Mouse (Mus musculus): ENCODE measurements around the gene Daam1. TPM values are rescaled to one million over a fixed set of nuclear protein-coding genes. Genes with fewer than 3 reads are reported as not detected.

Daam1 gene
- polyA plus RNA-seq, 1 experiment from 2014 or later = 7.7 TPM

- Histone ChIP-seq H3K9me3 (ENCODE audit: control insufficient read depth, low read length) (no peaks in the 10 kb centered on the region), H3K27ac (ENCODE audit: low read length) (no peak overlapping the region), H3K36me3 (ENCODE audit: control insufficient read depth, insufficient read depth, low read length) (no peaks in the 10 kb centered on the region), H3K4me2 (ENCODE audit: low read depth, low read length) (no peak overlapping the region), H3K4me3 (ENCODE audit: low read length) (no peak overlapping the region), H3K9ac (ENCODE audit: low read depth, low read length) (no peak overlapping the region), H3K4me1 (ENCODE audit: control insufficient read depth, insufficient read depth, low read length) (no peaks in the 10 kb centered on the region), H3K27me3 (replicated peaks; ENCODE audit: control insufficient read depth, insufficient read depth, low read length) (no peaks in the 10 kb centered on the region)
- ATAC-seq = peak; percentile 74
- 77% methylated on average over 18 of the region's 18 CpGs for WGBS
Measured at GRCm38 (mm10) chr12:71992599-71993210, 161.8 kb downstream of the Daam1 start.

- Histone ChIP-seq H3K4me1 (ENCODE audit: control insufficient read depth, insufficient read depth, low read length) (no peaks in the 10 kb centered on the region), H3K27ac (ENCODE audit: low read length) (no peak overlapping the region), H3K4me2 (ENCODE audit: low read depth, low read length) (no peak overlapping the region), H3K27me3 (replicated peaks; ENCODE audit: control insufficient read depth, insufficient read depth, low read length) (no peaks in the 10 kb centered on the region), H3K9me3 (ENCODE audit: control insufficient read depth, low read length) (no peaks in the 10 kb centered on the region), H3K36me3 (ENCODE audit: control insufficient read depth, insufficient read depth, low read length) (no peaks in the 10 kb centered on the region), H3K9ac (ENCODE audit: low read depth, low read length) (no peak overlapping the region), H3K4me3 (ENCODE audit: low read length) (no peak overlapping the region)
- 86% methylated on average over 8 of the region's 8 CpGs for WGBS
- ATAC-seq = no peak
Measured at GRCm38 (mm10) chr12:71995831-71996230, 165.0 kb downstream of the Daam1 start.

GRCm38 (mm10) chr12:71996920-71997319 lies 166.0 kb downstream of the Daam1 start:
- Histone ChIP-seq H3K9me3 (ENCODE audit: control insufficient read depth, low read length) (no peaks in the 10 kb centered on the region), H3K4me2 (ENCODE audit: low read depth, low read length) (no peak overlapping the region), H3K36me3 (ENCODE audit: control insufficient read depth, insufficient read depth, low read length) (no peaks in the 10 kb centered on the region), H3K4me3 (ENCODE audit: low read length) (no peak overlapping the region), H3K4me1 (ENCODE audit: control insufficient read depth, insufficient read depth, low read length) (no peaks in the 10 kb centered on the region), H3K9ac (ENCODE audit: low read depth, low read length) (no peak overlapping the region), H3K27ac (ENCODE audit: low read length) (no peak overlapping the region), H3K27me3 (replicated peaks; ENCODE audit: control insufficient read depth, insufficient read depth, low read length) (no peaks in the 10 kb centered on the region)
- no peak for ATAC-seq
- 76% methylated on average over 2 of the region's 2 CpGs for WGBS

- H3K36me3 ChIP-seq (ENCODE audit: control insufficient read depth, insufficient read depth, low read length) = no peaks in the 10 kb centered on the region
- no peak overlapping the region for H3K27ac ChIP-seq (ENCODE audit: low read length)
- H3K4me1 ChIP-seq (ENCODE audit: control insufficient read depth, insufficient read depth, low read length) = no peaks in the 10 kb centered on the region
- H3K27me3 ChIP-seq (replicated peaks; ENCODE audit: control insufficient read depth, insufficient read depth, low read length) = no peaks in the 10 kb centered on the region
- no peak for ATAC-seq
- WGBS = 77% methylated on average over 4 of the region's 4 CpGs
- no peak overlapping the region for H3K9ac ChIP-seq (ENCODE audit: low read depth, low read length)
- H3K9me3 ChIP-seq (ENCODE audit: control insufficient read depth, low read length) = no peaks in the 10 kb centered on the region
- H3K4me3 ChIP-seq (ENCODE audit: low read length) = no peak overlapping the region
- H3K4me2 ChIP-seq (ENCODE audit: low read depth, low read length) = no peak overlapping the region
Measured at GRCm38 (mm10) chr12:71997364-71997763, 166.5 kb downstream of the Daam1 start.

- no peaks in the 10 kb centered on the region for H3K36me3 ChIP-seq (ENCODE audit: control insufficient read depth, insufficient read depth, low read length)
- H3K4me2 ChIP-seq (ENCODE audit: low read depth, low read length) = no peak overlapping the region
- no peak for ATAC-seq
- no peak overlapping the region for H3K9ac ChIP-seq (ENCODE audit: low read depth, low read length)
- H3K27me3 ChIP-seq (replicated peaks; ENCODE audit: control insufficient read depth, insufficient read depth, low read length) = no peaks in the 10 kb centered on the region
- no peaks in the 10 kb centered on the region for H3K4me1 ChIP-seq (ENCODE audit: control insufficient read depth, insufficient read depth, low read length)
- no peak overlapping the region for H3K27ac ChIP-seq (ENCODE audit: low read length)
- no peak overlapping the region for H3K4me3 ChIP-seq (ENCODE audit: low read length)
- no peaks in the 10 kb centered on the region for H3K9me3 ChIP-seq (ENCODE audit: control insufficient read depth, low read length)
- WGBS = 71% methylated on average over 4 of the region's 4 CpGs
Measured at GRCm38 (mm10) chr12:71998653-71999052, 167.8 kb downstream of the Daam1 start.

GRCm38 (mm10) chr12:71999671-72000070 lies 168.8 kb downstream of the Daam1 start:
- WGBS = 87% methylated on average over 2 of the region's 2 CpGs
- no peaks in the 10 kb centered on the region for H3K4me1 ChIP-seq (ENCODE audit: control insufficient read depth, insufficient read depth, low read length)
- no peaks in the 10 kb centered on the region for H3K36me3 ChIP-seq (ENCODE audit: control insufficient read depth, insufficient read depth, low read length)
- no peak overlapping the region for H3K9ac ChIP-seq (ENCODE audit: low read depth, low read length)
- H3K27ac ChIP-seq (ENCODE audit: low read length) = no peak overlapping the region
- no peaks in the 10 kb centered on the region for H3K9me3 ChIP-seq (ENCODE audit: control insufficient read depth, low read length)
- no peak for ATAC-seq
- no peak overlapping the region for H3K4me3 ChIP-seq (ENCODE audit: low read length)
- no peaks in the 10 kb centered on the region for H3K27me3 ChIP-seq (replicated peaks; ENCODE audit: control insufficient read depth, insufficient read depth, low read length)
- no peak overlapping the region for H3K4me2 ChIP-seq (ENCODE audit: low read depth, low read length)

- 78% methylated on average over 1 of the region's 1 CpGs for WGBS
- no peaks in the 10 kb centered on the region for H3K27me3 ChIP-seq (replicated peaks; ENCODE audit: control insufficient read depth, insufficient read depth, low read length)
- H3K27ac ChIP-seq (ENCODE audit: low read length) = no peak overlapping the region
- no peaks in the 10 kb centered on the region for H3K9me3 ChIP-seq (ENCODE audit: control insufficient read depth, low read length)
- H3K4me1 ChIP-seq (ENCODE audit: control insufficient read depth, insufficient read depth, low read length) = no peaks in the 10 kb centered on the region
- H3K36me3 ChIP-seq (ENCODE audit: control insufficient read depth, insufficient read depth, low read length) = no peaks in the 10 kb centered on the region
- H3K4me2 ChIP-seq (ENCODE audit: low read depth, low read length) = no peak overlapping the region
- H3K4me3 ChIP-seq (ENCODE audit: low read length) = no peak overlapping the region
- ATAC-seq = no peak
- no peak overlapping the region for H3K9ac ChIP-seq (ENCODE audit: low read depth, low read length)
Measured at GRCm38 (mm10) chr12:72001811-72002210, 170.9 kb downstream of the Daam1 start.

- H3K9ac ChIP-seq (ENCODE audit: low read depth, low read length) = no peak overlapping the region
- no peak overlapping the region for H3K27ac ChIP-seq (ENCODE audit: low read length)
- no peaks in the 10 kb centered on the region for H3K9me3 ChIP-seq (ENCODE audit: control insufficient read depth, low read length)
- 73% methylated on average over 3 of the region's 3 CpGs for WGBS
- H3K4me1 ChIP-seq (ENCODE audit: control insufficient read depth, insufficient read depth, low read length) = no peaks in the 10 kb centered on the region
- no peaks in the 10 kb centered on the region for H3K27me3 ChIP-seq (replicated peaks; ENCODE audit: control insufficient read depth, insufficient read depth, low read length)
- no peak for ATAC-seq
- no peaks in the 10 kb centered on the region for H3K36me3 ChIP-seq (ENCODE audit: control insufficient read depth, insufficient read depth, low read length)
- H3K4me3 ChIP-seq (ENCODE audit: low read length) = no peak overlapping the region
- no peak overlapping the region for H3K4me2 ChIP-seq (ENCODE audit: low read depth, low read length)
Measured at GRCm38 (mm10) chr12:72005307-72005706, 174.4 kb downstream of the Daam1 start.

- Histone ChIP-seq H3K4me1 (ENCODE audit: control insufficient read depth, insufficient read depth, low read length) (no peaks in the 10 kb centered on the region), H3K9me3 (ENCODE audit: control insufficient read depth, low read length) (no peaks in the 10 kb centered on the region), H3K4me2 (ENCODE audit: low read depth, low read length) (no peak overlapping the region), H3K36me3 (ENCODE audit: control insufficient read depth, insufficient read depth, low read length) (no peaks in the 10 kb centered on the region), H3K9ac (ENCODE audit: low read depth, low read length) (no peak overlapping the region), H3K27me3 (replicated peaks; ENCODE audit: control insufficient read depth, insufficient read depth, low read length) (no peaks in the 10 kb centered on the region), H3K27ac (ENCODE audit: low read length) (no peak overlapping the region), H3K4me3 (ENCODE audit: low read length) (no peak overlapping the region)
- WGBS = 79% methylated on average over 3 of the region's 3 CpGs
- no peak for ATAC-seq
Measured at GRCm38 (mm10) chr12:72007656-72008055, 176.8 kb downstream of the Daam1 start.

Data from intestine, embryonic 16.5 days (tissue).